Mouse (Mus musculus): ENCODE results near the gene Def6. TPM values are rescaled to one million over a fixed set of nuclear protein-coding genes. Genes with fewer than 3 reads are reported as not detected.

Gene Def6
- polyA plus RNA-seq, 1 experiment from 2014 or later: 9.0 TPM

GRCm38 (mm10) chr17:28234641-28235040, 27.1 kb downstream of the Def6 start:
- ATAC-seq (no peak), DNase-seq (no peak)
- Histone ChIP-seq H3K9me3 (ENCODE audit: low read length) (no peaks in the 10 kb centered on the region), H3K27me3 (ENCODE audit: insufficient read depth, low read length) (no peaks in the 10 kb centered on the region), H3K4me3 (ENCODE audit: low read depth, low read length) (no peak overlapping the region), H3K27ac (ENCODE audit: low read depth) (no peak overlapping the region), H3K9ac (replicated peaks) (no peak overlapping the region), H3K4me2 (ENCODE audit: low read depth, low read length) (no peak overlapping the region), H3K4me1 (ENCODE audit: insufficient read depth) (peaks cover 30% of the 10 kb centered on the region), H3K36me3 (replicated peaks; ENCODE audit: insufficient read depth, low read length) (peaks cover 14% of the 10 kb centered on the region)
- TF ChIP-seq EP300 (IDR thresholded peaks at IDR 0.05; ENCODE audit: low read depth) (no peak), CTCF (IDR thresholded peaks at IDR 0.05; ENCODE audit: low read depth) (no peak)
- WGBS (ENCODE audit: insufficient replicate concordance): 90% methylated on average over 5 of the region's 5 CpGs

- Histone ChIP-seq H3K27me3 (ENCODE audit: insufficient read depth, low read length) (no peaks in the 10 kb centered on the region), H3K4me2 (ENCODE audit: low read depth, low read length) (no peak overlapping the region), H3K36me3 (replicated peaks; ENCODE audit: insufficient read depth, low read length) (peaks cover 25% of the 10 kb centered on the region), H3K4me1 (ENCODE audit: insufficient read depth) (peaks cover 30% of the 10 kb centered on the region), H3K4me3 (ENCODE audit: low read depth, low read length) (no peak overlapping the region), H3K9me3 (ENCODE audit: low read length) (no peaks in the 10 kb centered on the region), H3K27ac (ENCODE audit: low read depth) (no peak overlapping the region), H3K9ac (replicated peaks) (no peak overlapping the region)
- WGBS (ENCODE audit: insufficient replicate concordance): 81% methylated on average over 7 of the region's 7 CpGs
- TF ChIP-seq EP300 (IDR thresholded peaks at IDR 0.05; ENCODE audit: low read depth): no peak
- no peak for TF ChIP-seq CTCF (IDR thresholded peaks at IDR 0.05; ENCODE audit: low read depth)
- ATAC-seq (no peak), DNase-seq (no peak)
Measured at GRCm38 (mm10) chr17:28235982-28236635, 28.5 kb downstream of the Def6 start.

- TF ChIP-seq EP300 (IDR thresholded peaks at IDR 0.05; ENCODE audit: low read depth) (no peak), CTCF (IDR thresholded peaks at IDR 0.05; ENCODE audit: low read depth) (no peak)
- WGBS (ENCODE audit: insufficient replicate concordance): 72% methylated on average over 4 of the region's 4 CpGs
- ATAC-seq: no peak
Measured at GRCm38 (mm10) chr17:28236636-28237015, 29.0 kb downstream of the Def6 start.

GRCm38 (mm10) chr17:28237362-28237761, 29.8 kb downstream of the Def6 start:
- Histone ChIP-seq H3K27me3 (ENCODE audit: insufficient read depth, low read length) (no peaks in the 10 kb centered on the region), H3K4me3 (ENCODE audit: low read depth, low read length) (no peak overlapping the region), H3K4me2 (ENCODE audit: low read depth, low read length) (0 out of 2 replicates have a peak overlapping the region, but pooled peaks have one; percentile 27), H3K9ac (replicated peaks) (no peak overlapping the region), H3K27ac (ENCODE audit: low read depth) (no peak overlapping the region), H3K9me3 (ENCODE audit: low read length) (no peaks in the 10 kb centered on the region), H3K36me3 (replicated peaks; ENCODE audit: insufficient read depth, low read length) (peaks cover 25% of the 10 kb centered on the region), H3K4me1 (ENCODE audit: insufficient read depth) (peaks cover 30% of the 10 kb centered on the region)
- ATAC-seq: no peak
- TF ChIP-seq EP300 (IDR thresholded peaks at IDR 0.05; ENCODE audit: low read depth) (no peak), CTCF (IDR thresholded peaks at IDR 0.05; ENCODE audit: low read depth) (no peak)
- DNase-seq: no peak
- WGBS (ENCODE audit: insufficient replicate concordance): 51% methylated on average over 5 of the region's 5 CpGs

More at GRCm38 (mm10) chr17:28236636-28237015, 29.0 kb downstream of the Def6 start:
- Histone ChIP-seq H3K27me3 (ENCODE audit: insufficient read depth, low read length) (no peaks in the 10 kb centered on the region), H3K36me3 (replicated peaks; ENCODE audit: insufficient read depth, low read length) (peaks cover 25% of the 10 kb centered on the region), H3K9ac (replicated peaks) (no peak overlapping the region), H3K4me3 (ENCODE audit: low read depth, low read length) (no peak overlapping the region), H3K4me2 (ENCODE audit: low read depth, low read length) (no peak overlapping the region), H3K4me1 (ENCODE audit: insufficient read depth) (peaks cover 30% of the 10 kb centered on the region), H3K27ac (ENCODE audit: low read depth) (no peak overlapping the region), H3K9me3 (ENCODE audit: low read length) (no peaks in the 10 kb centered on the region)
- no peak for DNase-seq

- Histone ChIP-seq H3K4me2 (ENCODE audit: low read depth, low read length) (0 out of 2 replicates have a peak overlapping the region, but pooled peaks have one; percentile 27), H3K36me3 (replicated peaks; ENCODE audit: insufficient read depth, low read length) (peaks cover 25% of the 10 kb centered on the region), H3K9ac (replicated peaks) (no peak overlapping the region), H3K4me1 (ENCODE audit: insufficient read depth) (peaks cover 30% of the 10 kb centered on the region), H3K27me3 (ENCODE audit: insufficient read depth, low read length) (no peaks in the 10 kb centered on the region), H3K4me3 (ENCODE audit: low read depth, low read length) (no peak overlapping the region), H3K9me3 (ENCODE audit: low read length) (no peaks in the 10 kb centered on the region), H3K27ac (ENCODE audit: low read depth) (no peak overlapping the region)
- TF ChIP-seq EP300 (IDR thresholded peaks at IDR 0.05; ENCODE audit: low read depth) (no peak), CTCF (IDR thresholded peaks at IDR 0.05; ENCODE audit: low read depth) (no peak)
- no peak for DNase-seq
- WGBS (ENCODE audit: insufficient replicate concordance): 44% methylated on average over 6 of the region's 6 CpGs
- ATAC-seq: no peak
Measured at GRCm38 (mm10) chr17:28237874-28238273, 30.3 kb downstream of the Def6 start.

GRCm38 (mm10) chr17:28240846-28241245, 33.3 kb downstream of the Def6 start:
- no peak for TF ChIP-seq EP300 (IDR thresholded peaks at IDR 0.05; ENCODE audit: low read depth)
- no peak for TF ChIP-seq CTCF (IDR thresholded peaks at IDR 0.05; ENCODE audit: low read depth)
- H3K4me1 ChIP-seq (ENCODE audit: insufficient read depth): peaks cover 24% of the 10 kb centered on the region
- 84% methylated on average over 5 of the region's 5 CpGs for WGBS (ENCODE audit: insufficient replicate concordance)

More at GRCm38 (mm10) chr17:28240846-28241245, 33.3 kb downstream of the Def6 start:
- no peak overlapping the region for H3K9ac ChIP-seq (replicated peaks)
- no peak overlapping the region for H3K27ac ChIP-seq (ENCODE audit: low read depth)
- H3K36me3 ChIP-seq (replicated peaks; ENCODE audit: insufficient read depth, low read length): peaks cover 25% of the 10 kb centered on the region
- ATAC-seq (no peak), DNase-seq (no peak)
- no peak overlapping the region for H3K4me3 ChIP-seq (ENCODE audit: low read depth, low read length)
- no peaks in the 10 kb centered on the region for H3K9me3 ChIP-seq (ENCODE audit: low read length)
- no peak overlapping the region for H3K4me2 ChIP-seq (ENCODE audit: low read depth, low read length)
- no peaks in the 10 kb centered on the region for H3K27me3 ChIP-seq (ENCODE audit: insufficient read depth, low read length)
